Mouse (Mus musculus) fat pad, adult 2 months (tissue): Measurements from ENCODE around the gene Rps6ka4.
A peak's percentile ranks its signal among the peaks of the same experiment; 100 is the strongest.

Experiments used
- DNase-seq: peaks from one replicate; pipeline ENCODE4 v3.0.0-alpha.2; 2011; ENCODE audit warnings: low read depth, low spot score; ENCODE audit errors: extremely low read depth

Rps6ka4 gene

GRCm38 (mm10) chr19:6852393-6853305 is 12.2 kb upstream of the Rps6ka4 start:
- DNase-seq, result no peak

DNA sequence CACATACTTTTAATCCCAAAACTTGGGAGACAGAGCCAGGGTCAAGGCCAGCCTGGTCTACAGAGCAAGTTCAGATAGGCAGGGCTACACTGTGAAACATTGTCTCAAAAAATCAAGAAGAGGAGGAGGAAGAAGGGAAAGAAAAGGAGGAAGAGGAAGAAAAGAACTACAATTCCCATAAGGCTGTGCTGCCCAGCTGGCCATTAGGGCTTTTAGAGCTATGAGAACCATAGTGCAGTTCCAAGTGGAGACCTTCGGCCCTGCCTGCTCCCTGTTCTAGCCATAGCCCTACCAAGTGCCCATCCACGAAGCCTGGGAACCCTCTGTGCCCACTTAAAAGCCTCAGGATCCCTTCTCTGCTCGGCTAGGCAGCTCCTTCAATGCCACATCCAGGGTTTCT is 11.1 kb upstream of the Rps6ka4 start:
- DNase-seq, result no peak

DNA sequence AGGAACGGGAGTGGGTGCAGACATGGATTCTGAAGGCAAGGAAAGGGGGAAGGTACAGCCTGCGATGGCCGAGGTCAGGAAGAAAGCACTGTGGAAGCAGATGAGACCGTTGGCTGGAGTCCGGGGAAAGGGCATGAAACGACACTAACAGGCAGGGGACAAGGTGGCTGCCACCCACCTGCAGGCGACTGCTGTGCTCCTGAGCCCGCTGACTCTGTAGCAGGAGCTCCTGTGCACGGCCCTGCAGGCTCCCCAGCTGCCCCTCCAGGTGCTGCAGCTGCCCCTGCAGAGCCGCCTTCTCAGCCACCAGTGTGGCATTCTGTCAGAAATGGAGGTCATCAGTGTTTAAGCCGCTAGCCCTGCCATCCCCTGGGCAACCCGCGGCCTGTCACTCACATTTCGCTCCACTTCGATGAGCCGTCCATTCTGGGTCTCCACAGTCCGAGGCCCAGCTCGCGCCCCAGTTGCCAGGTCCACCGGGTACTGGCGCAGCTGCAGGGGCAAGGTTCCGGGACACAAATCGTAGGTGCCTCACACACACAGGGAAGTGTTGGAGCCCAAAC is 9.2 kb upstream of the Rps6ka4 start:
- DNase-seq, result no peak

- DNase-seq, result no peak
These were observed 7.5 kb upstream of the Rps6ka4 start for GRCm38 (mm10) chr19:6847841-6848517.

DNA sequence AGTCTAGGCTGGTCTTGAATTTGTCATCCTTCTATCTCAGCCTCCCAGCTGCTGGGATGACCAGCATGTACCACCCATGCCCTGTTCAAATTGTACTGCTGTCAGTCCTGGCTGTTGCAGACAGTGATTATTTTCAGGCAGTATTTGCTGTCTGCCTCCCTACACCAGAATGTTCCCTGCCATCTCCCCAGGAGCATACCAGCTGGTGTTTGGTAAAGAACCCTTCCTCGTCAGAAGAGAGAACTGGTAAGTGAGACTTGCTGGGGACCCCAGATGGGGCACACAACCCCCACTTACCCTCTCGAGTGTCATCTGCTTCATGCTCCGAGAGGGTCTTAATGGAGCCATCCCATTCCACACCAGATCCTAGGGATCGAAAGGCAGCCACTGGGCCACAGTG is 5.6 kb upstream of the Rps6ka4 start:
- no peak for DNase-seq

GRCm38 (mm10) chr19:6842353-6842752 is 1.9 kb upstream of the Rps6ka4 start:
- no peak for DNase-seq

DNA sequence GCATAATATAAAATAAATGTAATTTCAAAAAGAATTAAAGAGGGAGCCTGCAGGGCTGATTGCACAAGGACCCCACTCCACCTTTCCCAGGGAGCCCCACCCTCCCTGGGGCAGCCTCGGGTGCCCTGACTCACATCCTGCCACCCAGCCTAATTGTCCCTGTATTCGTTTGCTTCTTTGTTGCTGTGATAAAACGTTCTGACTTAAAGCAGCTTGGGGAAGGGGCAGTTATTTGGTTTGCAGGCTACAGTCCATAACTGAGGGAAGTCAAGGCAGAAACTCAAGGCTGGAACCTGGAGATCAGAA is 809 bp upstream of the Rps6ka4 start:
- no peak for DNase-seq

DNA sequence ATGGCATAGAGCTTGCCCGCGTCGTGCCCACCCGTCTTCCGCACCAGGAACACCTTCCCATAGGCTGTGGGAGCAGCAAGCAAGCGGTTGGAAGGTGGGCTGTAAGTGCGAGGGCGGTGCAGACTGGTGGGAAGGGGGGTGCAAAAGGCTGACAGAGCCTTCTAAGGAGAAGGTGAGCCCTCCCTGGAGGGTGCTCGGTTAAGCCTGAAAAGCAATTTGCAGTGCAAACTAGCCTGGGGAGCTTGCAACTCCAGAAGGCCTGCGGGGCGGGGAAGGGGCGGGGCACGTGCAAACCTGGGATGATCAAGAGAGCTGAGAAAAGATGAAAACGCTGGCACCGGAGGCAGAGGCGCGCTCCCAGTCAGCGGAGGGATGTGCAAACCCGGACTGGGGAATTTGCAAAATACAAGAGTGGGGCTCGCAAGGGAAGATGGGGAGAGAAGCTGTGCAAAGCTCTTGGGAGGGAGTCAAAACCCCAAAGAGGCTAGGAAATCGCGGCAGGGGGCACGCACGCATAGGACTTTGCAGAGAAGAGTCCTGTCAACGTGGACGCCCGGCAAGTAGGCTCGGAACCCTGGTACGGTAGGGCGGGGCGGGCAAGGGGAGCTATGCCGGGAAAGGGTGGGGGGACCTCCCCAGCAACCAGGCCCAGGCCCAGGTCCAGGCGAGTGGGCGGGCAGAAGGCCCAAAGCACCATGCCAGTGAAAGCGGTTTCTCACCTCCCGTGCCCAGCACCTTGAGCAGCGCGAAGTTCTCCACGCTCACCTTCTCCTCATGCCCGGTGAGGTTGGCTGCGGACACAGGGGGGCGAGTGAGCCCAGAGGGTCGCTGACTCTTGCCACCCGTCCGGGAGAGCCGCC is 591 bp downstream of the Rps6ka4 start:
- DNase-seq, result no peak

DNA sequence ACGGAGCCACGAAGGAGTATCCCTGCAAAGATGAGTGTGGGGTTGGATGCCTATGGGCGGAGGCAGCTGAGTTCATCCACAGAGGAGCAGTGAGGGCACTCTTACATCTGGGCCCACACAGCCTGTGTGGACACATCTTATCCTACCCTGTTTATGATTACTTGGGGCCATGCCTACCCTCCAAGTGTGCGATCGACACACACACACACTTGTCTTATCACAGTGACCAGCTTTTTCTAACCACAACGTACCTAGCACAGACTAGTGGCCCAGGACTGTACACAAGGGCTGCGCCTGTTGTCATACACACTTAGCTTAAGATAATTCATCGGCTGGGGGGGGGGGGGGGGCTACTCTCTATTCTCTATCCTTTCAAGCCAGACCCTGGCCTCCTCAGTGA is 8.1 kb downstream of the Rps6ka4 start:
- no peak for DNase-seq

GRCm38 (mm10) chr19:6831331-6831730 is 9.1 kb downstream of the Rps6ka4 start:
- no peak for DNase-seq

DNA sequence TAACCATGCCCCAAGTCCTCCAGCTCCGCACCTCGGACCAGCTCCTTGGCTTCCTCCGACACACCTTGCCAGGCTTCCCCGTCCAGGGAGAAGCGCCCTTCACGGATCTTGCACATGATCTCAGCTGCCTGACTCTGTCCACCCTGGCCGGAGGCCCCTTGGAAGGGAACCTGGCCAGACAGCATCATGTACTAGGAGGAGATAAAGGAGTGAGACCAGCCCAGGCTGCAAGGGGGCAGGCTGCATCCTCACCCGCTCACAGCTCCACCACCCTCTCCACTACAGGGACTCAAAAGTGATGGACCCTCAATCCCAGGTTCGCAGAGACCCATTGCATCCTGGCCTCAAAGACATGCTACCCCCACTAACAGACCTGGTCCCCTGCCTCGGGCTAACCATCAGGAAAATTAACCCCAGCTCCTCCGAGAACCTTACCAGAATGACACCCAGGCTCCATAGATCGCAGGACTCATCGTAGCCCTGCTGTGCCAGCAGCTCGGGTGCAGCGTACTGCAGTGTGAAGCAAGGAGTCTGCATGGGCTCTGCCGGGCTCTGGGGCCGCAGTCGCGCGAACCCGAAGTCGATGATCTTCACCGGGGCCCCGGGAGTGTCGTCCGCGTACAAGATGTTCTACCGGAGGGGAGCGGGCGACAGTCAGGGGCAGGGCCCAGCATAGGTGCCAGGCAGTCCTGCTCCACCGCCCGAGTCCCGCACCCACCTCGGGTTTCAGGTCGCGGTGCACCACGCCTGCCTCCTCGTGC is 9.7 kb downstream of the Rps6ka4 start:
- DNase-seq, result no peak

- DNase-seq, result no peak
These were observed 10.4 kb downstream of the Rps6ka4 start for GRCm38 (mm10) chr19:6829870-6830555.

- no peak for DNase-seq
These were observed 11.4 kb downstream of the Rps6ka4 start for GRCm38 (mm10) chr19:6829069-6829468.

- no peak for DNase-seq
These were observed 13.8 kb downstream of the Rps6ka4 start for GRCm38 (mm10) chr19:6826601-6827000.

DNA sequence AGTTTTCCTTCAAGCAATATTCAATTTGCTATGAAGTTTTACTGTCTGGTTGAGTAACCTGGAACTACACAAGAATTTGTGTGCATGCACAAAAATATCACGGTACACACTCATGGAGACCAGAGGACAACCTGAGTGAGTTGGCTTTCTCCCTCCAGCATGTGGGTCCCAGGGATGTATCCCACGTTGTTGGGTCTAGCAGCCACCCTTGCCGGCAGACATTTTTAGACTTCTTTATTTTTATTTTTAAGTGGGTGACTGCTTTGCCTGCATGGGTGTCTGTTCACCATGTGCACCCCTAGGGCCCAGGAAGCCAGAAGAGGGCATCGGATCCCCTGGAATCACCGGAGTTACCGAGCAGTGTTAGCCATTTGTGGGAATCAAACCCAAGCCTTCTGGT is 15.1 kb downstream of the Rps6ka4 start:
- DNase-seq, result no peak

DNA sequence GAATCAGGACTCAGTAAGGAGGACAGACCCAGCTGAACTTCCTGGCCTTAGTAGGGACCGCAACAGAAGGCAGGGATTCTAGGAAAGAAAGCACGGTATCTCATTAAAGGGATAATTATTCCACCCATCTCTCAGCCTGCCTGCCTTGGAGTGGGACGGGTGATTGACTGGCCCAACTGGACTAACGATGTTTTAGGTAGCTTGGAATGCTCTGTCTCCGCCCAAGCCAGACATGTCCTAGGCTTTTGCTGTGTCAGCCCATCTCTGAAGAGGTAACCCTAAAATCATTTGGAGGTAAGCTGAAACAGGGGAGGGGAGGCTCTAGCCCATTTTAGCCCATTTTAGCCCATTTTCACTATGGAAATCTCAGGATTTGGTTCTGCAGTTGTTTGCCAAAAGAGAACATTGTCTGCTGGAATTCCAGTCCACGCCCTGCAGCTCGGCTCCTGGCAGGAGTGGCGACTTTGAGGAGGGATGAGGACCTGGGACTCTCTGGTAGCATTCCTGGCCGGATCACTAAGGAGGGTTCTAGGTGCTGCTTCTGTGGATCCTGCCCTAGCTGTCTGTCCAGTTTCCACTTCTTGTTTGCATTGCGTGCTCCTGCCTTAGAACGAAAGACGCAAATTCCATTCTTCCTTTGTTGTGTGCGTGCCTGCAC is 19.8 kb downstream of the Rps6ka4 start:
- no peak for DNase-seq

DNA sequence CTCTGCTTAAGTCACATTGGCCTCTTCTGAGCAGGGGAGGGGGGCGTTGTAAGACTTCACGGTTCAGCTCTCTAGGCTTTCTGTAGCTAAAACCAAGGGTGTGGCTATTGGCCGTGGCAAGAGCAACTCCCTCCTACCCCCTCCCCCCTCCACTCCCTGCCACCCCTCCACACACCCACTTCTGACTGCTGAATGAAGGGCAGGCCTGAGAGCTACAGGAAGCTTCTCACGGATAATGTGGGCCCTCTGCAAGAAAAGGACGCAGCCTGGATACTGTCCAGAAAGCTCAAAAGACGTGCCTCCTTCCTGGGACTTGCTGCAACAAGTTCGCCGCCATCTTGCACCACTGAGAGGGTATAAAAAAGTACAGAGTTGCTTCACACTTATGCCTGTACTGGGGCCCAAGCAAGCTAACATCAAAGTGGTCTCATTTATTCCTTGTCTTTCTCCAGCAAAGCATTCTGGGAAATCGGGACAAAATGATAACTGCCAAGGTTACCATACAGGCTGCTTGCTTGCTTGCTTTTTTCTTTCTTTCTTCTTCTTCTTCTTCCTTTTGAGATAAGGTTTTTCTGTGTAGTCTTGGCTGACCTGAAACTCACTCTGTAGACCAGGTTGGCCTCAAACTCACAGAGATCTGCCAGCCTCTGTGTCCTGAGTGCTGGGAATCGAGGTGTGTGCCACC is 21.2 kb downstream of the Rps6ka4 start:
- DNase-seq, result peak; percentile 46

DNA sequence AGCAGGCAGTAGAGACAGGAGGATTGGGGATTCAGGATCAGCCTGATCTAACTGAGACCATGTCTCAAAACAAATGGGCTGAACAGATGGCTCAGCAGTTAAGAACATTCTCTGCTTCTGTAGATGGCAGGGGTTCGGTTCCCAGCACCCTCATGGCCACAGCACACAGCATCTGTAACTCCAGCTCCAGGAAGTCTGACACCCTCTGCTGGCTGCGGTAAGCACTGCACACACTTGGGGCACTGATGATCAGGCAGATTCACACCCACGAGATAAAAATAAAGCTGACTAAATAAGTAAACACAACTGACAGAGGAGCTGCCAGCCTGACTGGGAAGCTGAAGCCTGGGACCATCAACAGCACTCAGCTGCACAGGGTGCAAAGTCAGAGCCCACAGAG is 25.5 kb downstream of the Rps6ka4 start:
- DNase-seq, result no peak

DNA sequence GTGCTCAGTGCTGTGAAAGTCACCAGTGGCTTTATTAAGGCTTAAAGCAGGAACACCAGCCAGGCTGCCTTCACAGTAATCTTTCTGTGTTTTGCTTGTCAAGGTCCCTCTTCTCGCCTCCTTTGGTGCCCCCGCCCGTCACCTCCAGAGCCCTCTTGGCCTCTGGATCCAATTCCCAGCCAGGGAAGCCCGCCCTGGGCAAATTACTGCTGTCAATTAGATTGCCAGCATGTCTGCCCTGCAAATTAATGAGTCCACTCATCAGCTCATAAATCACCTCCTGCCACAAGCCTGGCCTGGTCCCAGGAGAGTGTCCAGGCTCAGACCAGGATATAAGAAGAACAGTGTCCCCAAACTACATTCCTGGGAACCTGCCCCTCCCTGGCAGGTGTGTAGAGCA is 26.1 kb downstream of the Rps6ka4 start:
- DNase-seq, result no peak
